Mouse (Mus musculus) E14TG2a.4 (cell line): ENCODE measurements around the gene Prf1.

ENCODE experiments used
- H3K27me3 ChIP-seq: 2 replicates; pipeline ENCODE4 v1.6.1; 2014; ENCODE audit warnings: low read length, control low read depth; ENCODE audit not compliant: insufficient read depth
- H3K36me3 ChIP-seq: 2 replicates; pipeline ENCODE4 v1.6.1; 2014; ENCODE audit warnings: low read length, control low read depth; ENCODE audit not compliant: insufficient read depth
- H3K4me1 ChIP-seq: replicated peaks from 2 replicates; pipeline ENCODE4 v1.6.1; 2014; ENCODE audit warnings: low read depth, low read length, control low read depth
- H3K4me3 ChIP-seq: replicated peaks from 2 replicates; pipeline ENCODE4 v1.5.1; 2014; ENCODE audit warnings: mild to moderate bottlenecking, low read length
- H3K9me3 ChIP-seq: 2 replicates; pipeline ENCODE4 v1.6.1; 2014; ENCODE audit warnings: low read length, control low read depth
- CTCF ChIP-seq: conservative IDR thresholded peaks from 2 replicates; pipeline ENCODE4 v1.5.1; 2014; ENCODE audit warnings: low read length
- NANOG ChIP-seq: IDR thresholded peaks from 2 replicates; pipeline ENCODE4 v1.6.1; 2014; ENCODE audit warnings: borderline replicate concordance, low read length, mixed read lengths
- POU5F1 ChIP-seq: IDR thresholded peaks from 2 replicates; pipeline ENCODE4 v1.6.1; 2014; ENCODE audit warnings: low read length, borderline replicate concordance

Prf1 gene

DNA sequence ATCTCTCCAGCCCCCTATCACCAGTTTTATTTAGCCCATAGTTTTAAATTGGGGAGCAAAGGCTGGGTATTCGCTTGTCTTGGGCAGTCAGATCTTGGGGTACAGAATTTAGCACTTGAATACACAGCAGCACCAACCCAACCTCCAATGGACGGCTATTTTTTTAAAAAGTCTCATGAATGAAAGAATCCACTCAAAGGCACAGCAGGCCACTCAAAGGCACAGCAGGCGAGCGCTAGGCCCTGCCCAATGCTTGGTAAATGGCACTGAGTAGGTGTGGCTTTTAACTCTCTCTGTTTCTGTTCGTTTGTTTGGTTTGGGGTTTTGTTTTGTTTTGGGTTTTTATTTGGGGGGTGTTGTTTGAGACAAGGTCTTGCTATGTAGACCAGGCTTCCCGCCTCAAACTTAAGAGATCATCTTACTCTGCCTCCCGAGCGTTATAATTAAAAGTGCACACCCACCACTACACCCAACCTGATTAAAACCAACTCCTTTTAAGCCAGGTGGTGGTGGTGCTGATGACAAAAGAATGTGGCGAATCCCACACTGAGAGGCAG lies 17.8 kb downstream of the Prf1 start:
- no peaks in the 10 kb centered on the region for H3K9me3 ChIP-seq
- TF ChIP-seq POU5F1 (no peak), CTCF (0 out of 2 replicates have a peak, but pooled peaks have one; percentile 1), NANOG (peak; percentile 100)
- peaks cover 5% of the 10 kb centered on the region; the same call in 1 of the 2 replicates for H3K27me3 ChIP-seq
- peaks cover 75% of the 10 kb centered on the region for H3K4me1 ChIP-seq
- peak overlapping the region; percentile 41; the same call in 1 of the 2 replicates for H3K4me3 ChIP-seq
- H3K36me3 ChIP-seq, result peaks cover 18% of the 10 kb centered on the region

DNA sequence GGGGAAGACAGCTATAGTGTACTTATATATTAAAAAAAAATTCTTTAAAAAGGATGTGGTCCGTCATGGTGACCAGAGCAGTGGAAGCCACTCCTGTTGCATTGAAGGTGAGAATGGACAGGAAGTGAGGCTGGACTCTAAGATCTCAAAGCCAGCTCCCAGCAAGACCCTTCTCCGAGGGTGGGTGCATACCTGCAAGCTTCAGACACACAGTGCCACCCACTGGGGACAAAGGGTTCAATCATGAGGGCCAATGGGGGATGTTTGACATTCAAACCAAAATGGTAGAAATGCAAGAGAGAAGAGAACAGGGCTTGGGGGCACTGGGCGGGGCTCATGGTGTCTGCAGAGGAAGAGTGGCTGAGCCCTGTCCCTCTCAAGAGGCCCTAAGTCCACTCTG lies 20.9 kb downstream of the Prf1 start:
- Histone ChIP-seq H3K27me3 (no peaks in the 10 kb centered on the region), H3K36me3 (peaks cover 49% of the 10 kb centered on the region), H3K4me3 (no peak overlapping the region; the same call in 1 of the 2 replicates), H3K9me3 (no peaks in the 10 kb centered on the region), H3K4me1 (peaks cover 67% of the 10 kb centered on the region)
- no peak for TF ChIP-seq NANOG

DNA sequence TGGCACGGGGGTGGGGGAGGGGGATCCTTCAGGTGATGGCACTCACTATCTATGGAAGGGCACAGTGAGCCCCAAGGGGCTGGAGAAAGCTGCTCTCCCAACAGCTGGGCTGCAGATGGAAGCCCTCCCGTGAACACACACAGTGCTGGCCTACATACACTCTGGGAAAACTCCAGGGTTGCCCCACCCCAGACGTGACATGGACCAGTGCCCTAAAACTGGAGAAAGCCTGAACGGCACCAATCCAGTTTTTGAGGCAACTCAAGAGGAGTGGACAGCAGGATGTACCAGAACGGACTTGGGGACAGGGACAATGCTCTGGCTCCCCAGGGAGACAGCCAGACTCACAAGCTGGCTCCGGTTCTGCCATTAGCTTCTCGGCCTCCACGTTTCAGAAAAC lies 27.1 kb downstream of the Prf1 start:
- Histone ChIP-seq H3K4me3 (no peak overlapping the region), H3K27me3 (no peaks in the 10 kb centered on the region), H3K9me3 (no peaks in the 10 kb centered on the region), H3K36me3 (peaks cover 92% of the 10 kb centered on the region), H3K4me1 (peaks cover 71% of the 10 kb centered on the region)
- TF ChIP-seq POU5F1 (no peak), NANOG (no peak), CTCF (no peak)

DNA sequence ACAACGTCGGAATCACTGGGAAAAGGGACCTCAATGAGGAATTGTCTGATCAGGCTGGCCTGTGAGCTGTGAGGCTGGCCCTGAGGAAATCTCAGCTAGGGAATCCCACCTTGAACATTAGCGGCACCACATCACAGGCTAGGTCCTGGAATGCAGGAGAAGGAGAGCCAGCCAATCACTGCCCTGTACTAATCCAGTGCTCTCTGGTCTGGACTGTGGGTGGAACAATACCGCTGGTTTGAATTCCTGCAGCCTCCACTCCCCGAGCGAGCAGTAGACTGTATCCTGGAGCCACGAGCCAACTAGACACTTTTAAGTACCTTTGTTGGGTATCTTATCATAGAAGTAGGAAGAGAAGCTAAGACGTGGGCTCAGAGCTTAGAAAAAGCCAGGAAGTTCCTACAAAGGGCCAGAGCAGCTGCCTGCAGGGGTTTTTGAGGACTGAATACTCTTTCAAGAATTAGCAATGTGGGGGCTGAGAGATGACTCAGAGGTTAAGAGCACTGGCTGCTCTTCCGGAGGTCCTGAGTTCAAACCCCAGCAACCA lies 28.2 kb downstream of the Prf1 start:
- Histone ChIP-seq H3K9me3 (no peaks in the 10 kb centered on the region), H3K27me3 (no peaks in the 10 kb centered on the region), H3K36me3 (peaks cover 92% of the 10 kb centered on the region), H3K4me3 (no peak overlapping the region), H3K4me1 (peaks cover 69% of the 10 kb centered on the region)
- TF ChIP-seq CTCF (no peak), NANOG (no peak), POU5F1 (no peak)

DNA sequence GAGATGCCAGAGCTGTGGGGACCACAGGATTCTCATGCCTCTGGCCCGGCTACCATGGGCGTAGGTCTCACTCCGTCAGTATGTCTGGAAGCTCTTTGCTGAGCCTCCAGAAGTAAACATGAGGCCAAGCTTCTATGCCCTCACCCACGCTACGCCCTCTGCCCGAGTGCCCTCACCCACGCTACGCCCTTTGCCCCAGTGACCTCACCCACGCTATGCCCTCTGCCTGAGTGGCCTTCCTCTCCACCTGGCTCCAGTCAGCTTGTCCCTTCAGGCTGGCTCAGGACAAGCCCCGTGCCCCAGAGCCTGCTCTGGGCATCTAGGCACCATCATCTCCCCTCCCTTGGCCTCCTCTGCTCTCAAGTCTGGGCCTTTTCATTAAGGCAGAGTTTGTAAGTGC lies 29.9 kb downstream of the Prf1 start:
- TF ChIP-seq NANOG, result no peak
- TF ChIP-seq POU5F1, result no peak
- TF ChIP-seq CTCF, result no peak
- Histone ChIP-seq H3K4me3 (no peak overlapping the region), H3K4me1 (peaks cover 76% of the 10 kb centered on the region), H3K36me3 (peaks cover 92% of the 10 kb centered on the region), H3K9me3 (no peaks in the 10 kb centered on the region), H3K27me3 (no peaks in the 10 kb centered on the region)

DNA sequence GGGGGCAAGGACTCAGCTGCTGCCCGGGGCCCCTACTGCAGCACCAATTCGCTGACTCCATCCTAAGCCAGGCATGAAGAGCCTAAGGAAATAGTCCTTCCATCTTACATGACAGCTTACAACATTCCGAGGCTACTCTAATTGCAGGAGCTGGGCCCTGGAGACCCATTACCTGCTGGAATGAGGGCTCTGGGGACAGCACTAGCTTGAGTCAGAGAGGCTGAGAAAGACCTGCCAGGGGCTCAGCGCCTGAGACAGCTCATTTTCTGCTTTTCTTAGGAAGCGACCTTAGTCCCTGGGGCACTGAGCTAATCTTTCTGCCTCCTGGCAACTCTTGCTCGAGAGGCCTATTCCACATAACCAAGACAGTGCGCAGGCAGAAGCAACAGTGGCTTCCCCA lies 31.3 kb downstream of the Prf1 start:
- Histone ChIP-seq H3K27me3 (no peaks in the 10 kb centered on the region), H3K9me3 (no peaks in the 10 kb centered on the region), H3K4me1 (peaks cover 71% of the 10 kb centered on the region), H3K36me3 (peaks cover 91% of the 10 kb centered on the region), H3K4me3 (no peak overlapping the region)
- TF ChIP-seq POU5F1, result no peak
- no peak for TF ChIP-seq NANOG
- TF ChIP-seq CTCF, result no peak

DNA sequence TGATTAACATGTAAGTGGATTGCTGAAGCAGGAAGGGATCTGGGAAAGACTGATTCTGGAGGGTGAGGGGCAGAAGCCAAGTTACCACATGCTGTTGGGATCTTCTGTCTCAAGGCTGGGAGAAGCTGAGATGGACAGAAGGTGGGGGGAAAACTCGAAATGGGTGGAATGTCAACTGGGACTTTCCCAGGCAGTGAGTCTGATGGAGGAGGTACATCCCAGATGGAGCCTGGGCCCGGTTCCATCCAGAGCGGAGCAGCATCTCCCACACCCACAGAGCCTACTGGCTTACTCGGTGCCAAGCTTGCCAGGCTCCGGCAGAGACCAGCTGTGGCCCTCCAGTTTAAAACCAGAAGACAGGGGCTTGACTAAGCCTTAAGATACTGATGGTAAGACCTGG lies 33.4 kb downstream of the Prf1 start:
- Histone ChIP-seq H3K4me3 (no peak overlapping the region), H3K36me3 (peaks cover 90% of the 10 kb centered on the region), H3K4me1 (peaks cover 62% of the 10 kb centered on the region), H3K9me3 (no peaks in the 10 kb centered on the region), H3K27me3 (no peaks in the 10 kb centered on the region)
- no peak for TF ChIP-seq POU5F1
- no peak for TF ChIP-seq NANOG
- TF ChIP-seq CTCF, result no peak

DNA sequence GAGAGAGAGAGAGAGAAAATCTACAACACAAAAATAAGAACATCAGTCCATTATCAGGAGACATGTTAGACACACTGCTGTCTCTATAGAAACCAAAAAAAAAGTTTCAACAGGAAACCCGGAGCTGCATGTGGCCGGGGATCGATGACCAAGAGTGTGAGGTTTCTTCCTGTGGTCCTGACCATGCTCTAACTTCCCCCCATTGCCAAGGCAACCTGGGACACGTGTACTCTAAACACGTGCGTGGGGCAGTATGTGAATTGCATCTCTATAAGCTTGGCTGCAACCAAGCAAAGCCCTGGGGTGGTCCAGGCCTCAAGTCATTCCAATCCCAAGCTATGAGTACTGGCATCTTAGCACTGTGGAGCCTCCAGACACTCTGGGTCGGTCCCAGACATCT lies 36.9 kb downstream of the Prf1 start:
- Histone ChIP-seq H3K36me3 (peaks cover 94% of the 10 kb centered on the region), H3K4me1 (peaks cover 59% of the 10 kb centered on the region)

DNA sequence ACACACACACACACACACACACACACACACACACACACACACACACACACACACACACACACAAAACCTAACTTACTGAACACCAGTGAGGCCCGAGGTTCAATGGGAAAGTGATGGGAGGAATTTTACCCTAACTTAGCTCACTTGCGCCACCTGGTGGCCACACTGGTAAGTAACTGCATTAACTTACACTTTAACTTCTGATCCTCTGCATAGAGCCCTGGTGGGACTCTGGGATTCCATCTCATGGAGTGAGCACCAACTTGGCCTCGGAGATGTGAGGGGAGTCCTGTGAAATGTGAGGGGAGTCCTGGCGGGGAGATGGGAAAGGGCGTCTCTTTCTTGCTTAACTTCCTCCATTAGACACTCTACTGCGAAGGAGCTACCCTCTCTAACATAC lies 38.5 kb downstream of the Prf1 start:
- peaks cover 62% of the 10 kb centered on the region for H3K4me1 ChIP-seq
- peaks cover 94% of the 10 kb centered on the region for H3K36me3 ChIP-seq
- TF ChIP-seq POU5F1 (no peak), CTCF (peak; percentile 61)
- H3K4me3 ChIP-seq, result no peak overlapping the region
- H3K9me3 ChIP-seq, result no peaks in the 10 kb centered on the region
- no peaks in the 10 kb centered on the region for H3K27me3 ChIP-seq

More for the DNA sequence above, 36.9 kb downstream of the Prf1 start:
- no peak overlapping the region for H3K4me3 ChIP-seq
- TF ChIP-seq NANOG (no peak), POU5F1 (no peak), CTCF (no peak)
- H3K27me3 ChIP-seq, result no peaks in the 10 kb centered on the region
- H3K9me3 ChIP-seq, result no peaks in the 10 kb centered on the region
